Mouse (Mus musculus) ES-Bruce4 (cell line): ENCODE measurements at regions not wholly inside any gene's neighbourhood (a gene's known extent, or its start where the extent isn't known, plus 50 kb on each side); places are given as distances from the start of the nearest gene placed in this dataset.

ENCODE experiments used
- H3K27ac ChIP-seq: 2 replicates; pipeline ENCODE4 v1.5.1; 2012; ENCODE audit warnings: low read length, inconsistent platforms; ENCODE audit not compliant: insufficient read depth
- H3K27me3 ChIP-seq: 2 replicates; pipeline ENCODE4 v1.6.1; 2012; ENCODE audit warnings: mild to moderate bottlenecking, low read length, inconsistent platforms; ENCODE audit not compliant: control insufficient read depth, poor library complexity, insufficient read depth, severe bottlenecking
- H3K36me3 ChIP-seq: 2 replicates; pipeline ENCODE4 v1.6.1; 2012; ENCODE audit warnings: inconsistent platforms, mild to moderate bottlenecking, low read length, moderate library complexity; ENCODE audit not compliant: control insufficient read depth, poor library complexity, insufficient read depth, severe bottlenecking
- H3K4me1 ChIP-seq: one replicate; pipeline ENCODE4 v1.8.1; 2011; ENCODE audit warnings: low read length; ENCODE audit not compliant: control insufficient read depth, insufficient read depth
- H3K4me3 ChIP-seq: 2 replicates; pipeline ENCODE4 v1.5.1; 2011; ENCODE audit warnings: low read depth, mild to moderate bottlenecking, low read length
- H3K9ac ChIP-seq: 2 replicates; pipeline ENCODE4 v1.6.1; 2012; ENCODE audit warnings: low read depth, mild to moderate bottlenecking, inconsistent platforms; ENCODE audit not compliant: poor library complexity, severe bottlenecking
- H3K9me3 ChIP-seq: replicated peaks from 2 replicates; pipeline ENCODE4 v1.6.1; 2012; ENCODE audit warnings: mild to moderate bottlenecking, low read length, inconsistent platforms; ENCODE audit not compliant: control insufficient read depth, poor library complexity, insufficient read depth, severe bottlenecking
- CTCF ChIP-seq: IDR thresholded peaks from one replicate; pipeline ENCODE4 v1.8.1; 2011; ENCODE audit warnings: low read depth, low read length
- EP300 ChIP-seq: IDR thresholded peaks from 2 replicates; pipeline ENCODE4 v1.6.1; 2011; ENCODE audit warnings: low read depth, low read length; ENCODE audit not compliant: insufficient read depth
- POLR2A ChIP-seq: IDR thresholded peaks from one replicate; pipeline ENCODE4 v1.8.1; 2011; ENCODE audit warnings: low read length; ENCODE audit not compliant: insufficient read depth

DNA sequence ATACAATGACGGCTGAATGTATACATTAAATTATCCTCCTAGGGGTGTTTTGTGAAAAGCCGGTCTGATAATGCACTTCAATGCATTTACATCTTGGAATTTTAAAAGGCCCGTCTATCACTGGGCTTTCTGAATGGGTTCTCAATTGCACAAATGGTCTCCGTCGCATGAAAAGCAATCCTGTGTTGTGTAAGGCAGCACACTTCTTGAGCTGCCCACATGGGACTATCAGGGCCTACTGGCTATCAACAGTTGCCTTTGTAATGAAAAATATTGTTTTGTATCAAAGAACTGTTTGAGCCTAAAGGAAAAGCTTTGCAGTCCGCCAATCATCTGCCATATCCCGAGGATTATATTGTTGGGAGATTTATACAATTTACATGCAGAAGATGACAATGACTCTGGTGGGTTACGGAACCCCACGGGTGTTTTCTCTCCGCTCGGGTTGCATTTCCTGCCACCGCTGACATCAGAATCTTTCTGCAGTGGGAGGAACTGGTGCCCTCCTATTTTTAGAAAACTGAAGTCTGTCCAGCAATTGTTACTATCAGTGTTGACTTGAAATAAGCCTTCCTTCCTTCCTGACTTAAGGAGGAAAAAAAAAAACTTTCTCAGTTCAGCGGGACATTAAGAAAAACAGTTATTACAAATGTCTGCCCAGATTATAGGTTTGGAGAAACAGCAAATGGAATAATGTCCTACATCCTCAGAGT, 118.7 kb downstream of the Tmem26 start:
- H3K4me3 ChIP-seq: no peak overlapping the region
- no peak overlapping the region for H3K9ac ChIP-seq

GRCm38 (mm10) chr10:68844066-68844465, 120.6 kb downstream of the Tmem26 start:
- H3K27me3 ChIP-seq: no peaks in the 10 kb centered on the region
- no peak overlapping the region for H3K9ac ChIP-seq
- H3K4me3 ChIP-seq: no peak overlapping the region
- no peak for TF ChIP-seq EP300
- no peak overlapping the region for H3K27ac ChIP-seq
- H3K4me1 ChIP-seq: no peaks in the 10 kb centered on the region
- no peaks in the 10 kb centered on the region for H3K36me3 ChIP-seq
- H3K9me3 ChIP-seq: no peaks in the 10 kb centered on the region

More for the DNA sequence above, 118.7 kb downstream of the Tmem26 start:
- Histone ChIP-seq H3K4me1 (no peaks in the 10 kb centered on the region), H3K36me3 (no peaks in the 10 kb centered on the region), H3K27ac (no peak overlapping the region), H3K9me3 (no peaks in the 10 kb centered on the region), H3K27me3 (no peaks in the 10 kb centered on the region)
- TF ChIP-seq POLR2A: no peak
- TF ChIP-seq CTCF: no peak
- TF ChIP-seq EP300: no peak

DNA sequence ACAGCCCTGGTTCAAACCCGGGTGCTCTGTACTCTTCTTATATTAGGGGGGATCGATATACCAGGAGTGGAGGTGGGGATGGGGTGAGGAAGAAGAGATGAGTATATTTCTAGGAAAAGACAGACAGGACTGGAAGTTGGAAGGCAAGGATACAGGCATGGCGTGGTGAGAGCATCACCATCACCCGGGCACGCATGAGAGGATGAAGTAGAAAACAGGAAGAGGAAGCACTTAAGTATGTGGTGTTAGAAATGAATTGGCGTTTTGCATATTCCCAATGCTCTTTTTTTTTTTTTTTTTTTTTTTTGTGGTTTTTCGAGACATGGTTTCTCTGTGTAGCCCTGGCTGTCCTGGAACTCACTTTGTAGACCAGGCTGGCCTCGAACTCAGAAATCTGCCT, 121.2 kb downstream of the Tmem26 start:
- no peak overlapping the region for H3K27ac ChIP-seq
- no peaks in the 10 kb centered on the region for H3K4me1 ChIP-seq
- H3K9ac ChIP-seq: no peak overlapping the region
- no peaks in the 10 kb centered on the region for H3K9me3 ChIP-seq
- no peak overlapping the region for H3K4me3 ChIP-seq
- no peaks in the 10 kb centered on the region for H3K27me3 ChIP-seq
- TF ChIP-seq CTCF (no peak), EP300 (no peak)
- H3K36me3 ChIP-seq: no peaks in the 10 kb centered on the region

DNA sequence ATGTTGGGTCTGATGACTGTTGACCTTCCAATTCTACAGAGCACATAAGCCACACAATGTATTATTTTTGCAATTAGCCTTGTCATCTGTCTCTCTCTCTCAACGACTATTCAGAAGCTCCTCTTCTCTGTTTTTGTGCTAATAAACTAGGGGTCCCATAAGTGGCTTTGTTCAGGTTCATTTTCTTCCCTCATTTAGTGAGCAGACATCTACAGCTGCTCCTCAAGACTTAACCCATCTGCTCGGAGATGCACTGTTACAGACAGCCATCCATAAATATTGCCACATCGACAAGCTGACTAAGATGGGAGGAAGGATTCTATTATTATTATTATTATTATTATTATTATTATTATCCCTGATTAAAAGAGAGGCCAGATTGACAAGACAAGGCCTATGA, 127.7 kb downstream of the Tmem26 start:
- H3K9me3 ChIP-seq: no peaks in the 10 kb centered on the region
- TF ChIP-seq POLR2A: no peak
- no peak for TF ChIP-seq CTCF
- no peak for TF ChIP-seq EP300
- no peaks in the 10 kb centered on the region for H3K36me3 ChIP-seq
- H3K27ac ChIP-seq: no peak overlapping the region
- H3K4me1 ChIP-seq: no peaks in the 10 kb centered on the region
- no peaks in the 10 kb centered on the region for H3K27me3 ChIP-seq
- H3K9ac ChIP-seq: no peak overlapping the region
- H3K4me3 ChIP-seq: no peak overlapping the region

DNA sequence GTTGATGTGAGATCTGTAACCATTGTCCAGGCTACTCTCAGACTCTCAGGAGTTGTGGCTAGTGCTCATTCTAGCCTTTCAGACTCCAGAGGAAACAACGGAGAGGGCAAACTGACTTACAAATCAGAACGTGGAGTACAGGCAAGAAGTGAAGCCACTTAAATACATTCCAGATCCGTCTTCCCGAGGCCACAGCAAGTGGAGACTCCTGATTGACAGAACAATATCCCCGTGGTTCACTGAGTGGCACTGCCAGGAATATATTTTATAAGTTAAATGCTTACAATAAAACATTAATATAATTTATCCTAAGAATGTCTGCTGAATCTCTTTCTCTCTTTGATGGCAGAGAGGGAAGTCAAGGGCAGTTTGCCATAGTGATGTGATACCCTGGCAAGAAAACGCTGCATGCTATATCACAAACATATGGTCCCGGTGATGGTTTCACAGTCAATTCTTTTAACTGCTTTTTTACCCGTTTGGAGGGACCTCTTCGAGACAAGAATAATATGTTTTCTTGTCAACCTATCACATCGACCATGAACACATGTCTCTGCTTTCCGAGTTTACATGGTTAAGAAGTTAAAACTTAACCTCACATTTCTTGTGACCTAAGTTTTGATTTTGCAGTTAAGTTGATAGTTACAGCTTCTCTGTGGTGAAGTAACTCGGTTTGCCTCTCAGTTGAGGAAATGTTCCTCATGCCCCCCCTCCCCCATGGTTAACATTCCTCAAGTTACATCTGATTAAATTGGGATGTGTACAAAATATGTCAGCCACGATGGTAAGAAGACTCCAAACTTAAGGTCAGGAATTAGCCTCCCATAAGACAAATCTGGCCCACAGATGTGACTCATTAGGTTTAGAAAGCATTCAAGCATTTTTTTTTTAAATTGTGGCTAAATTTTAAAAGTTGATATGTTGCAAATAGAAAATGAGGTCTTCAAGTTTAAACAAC, 132.8 kb downstream of the Tmem26 start:
- H3K27me3 ChIP-seq: no peaks in the 10 kb centered on the region
- H3K27ac ChIP-seq: no peak overlapping the region
- H3K9ac ChIP-seq: no peak overlapping the region
- H3K4me3 ChIP-seq: no peak overlapping the region
- no peaks in the 10 kb centered on the region for H3K9me3 ChIP-seq
- no peaks in the 10 kb centered on the region for H3K36me3 ChIP-seq
- TF ChIP-seq CTCF (no peak), EP300 (no peak), POLR2A (no peak)
- H3K4me1 ChIP-seq: no peaks in the 10 kb centered on the region

GRCm38 (mm10) chr10:68864606-68865378, 141.3 kb downstream of the Tmem26 start:
- Histone ChIP-seq H3K27ac (no peak overlapping the region), H3K4me1 (no peaks in the 10 kb centered on the region), H3K27me3 (no peaks in the 10 kb centered on the region), H3K36me3 (no peaks in the 10 kb centered on the region), H3K4me3 (no peak overlapping the region), H3K9ac (no peak overlapping the region), H3K9me3 (peaks cover 2% of the 10 kb centered on the region; the same call in 1 of the 2 replicates)
- TF ChIP-seq POLR2A (no peak), EP300 (no peak), CTCF (no peak)
